Mouse (Mus musculus) G1E (cell line): ENCODE data around the gene Myo5a.

ENCODE experiments used
- CTCF ChIP-seq: IDR thresholded peaks from 2 replicates; pipeline ENCODE4 v1.5.1; 2012; ENCODE audit warnings: low read depth, low read length, inconsistent platforms, mixed read lengths
- GATA1 ChIP-seq: IDR thresholded peaks from 2 replicates; pipeline ENCODE4 v1.6.1; 2012; ENCODE audit warnings: borderline replicate concordance, low read length, inconsistent platforms, mixed read lengths
- POLR2AphosphoS5 ChIP-seq: IDR thresholded peaks from 2 replicates; pipeline ENCODE4 v1.6.1; 2012; ENCODE audit warnings: low read depth, low read length, inconsistent platforms; ENCODE audit not compliant: insufficient replicate concordance
- TAL1 ChIP-seq: conservative IDR thresholded peaks from 2 replicates; pipeline ENCODE4 v1.6.1; 2012; ENCODE audit warnings: low read depth, low read length, inconsistent platforms, mixed read lengths

GRCm38 (mm10) chr9:75231841-75232746 is 161.3 kb downstream of the Myo5a start, which contains the start of gene Myo5c:
- TF ChIP-seq CTCF (no peak), POLR2AphosphoS5 (no peak), TAL1 (no peak), GATA1 (no peak)
